Mouse (Mus musculus) small intestine, adult 2 months (tissue): Measurements from ENCODE around the gene Scaf4.

Experiments
- CTCF ChIP-seq: fragments of 200-500 bp; IDR thresholded peaks from 2 replicates; pipeline ENCODE4 v1.5.1; 2012; ENCODE audit warnings: low read depth, mild to moderate bottlenecking, control low read depth, inconsistent platforms, low read length, moderate library complexity, mixed read lengths; ENCODE audit not compliant: insufficient replicate concordance, insufficient read length; ENCODE audit errors: extremely low read depth
- POLR2A ChIP-seq: fragments of 200-500 bp; IDR thresholded peaks from 2 replicates; pipeline ENCODE4 v1.6.1; 2012; ENCODE audit warnings: low read depth, mild to moderate bottlenecking, control low read depth, inconsistent platforms, low read length, moderate library complexity

GRCm38 (mm10) chr16:90203226-90203962 lies 80.9 kb downstream of the Scaf4 start:
- TF ChIP-seq POLR2A (no peak), CTCF (no peak)
